Mouse (Mus musculus): Measurements from ENCODE around the gene Mef2d. TPM values are rescaled to one million over a fixed set of nuclear protein-coding genes. Genes with fewer than 3 reads are reported as not detected.

Mef2d gene
- polyA plus RNA-seq, 1 experiment = 121 TPM

- Histone ChIP-seq H3K79me2 (ENCODE audit: control insufficient read depth, insufficient read depth) (peaks cover 97% of the 10 kb centered on the region), H3K4me3 (peak overlapping the region; percentile 98), H3K27me3 (ENCODE audit: control insufficient read depth, insufficient read depth, insufficient read length) (no peaks in the 10 kb centered on the region), H3ac (ENCODE audit: control insufficient read depth, insufficient read length) (no peak overlapping the region), H3K4me2 (ENCODE audit: low read depth) (peak overlapping the region; percentile 100), H3K36me3 (ENCODE audit: control insufficient read depth, insufficient read depth) (no peaks in the 10 kb centered on the region)
- TF ChIP-seq REST (IDR thresholded peaks at IDR 0.05; ENCODE audit: insufficient read depth, insufficient read length) (no peak), POLR2AphosphoS2 (IDR thresholded peaks at IDR 0.05; ENCODE audit: insufficient read length, low read depth) (no peak), TCF3 (IDR thresholded peaks at IDR 0.05; ENCODE audit: insufficient read length, low read depth) (peak; percentile 91), MYOD1 (IDR thresholded peaks at IDR 0.05; ENCODE audit: control insufficient read depth in 1 of 3, insufficient read length in 2 of 3, low read depth in 2 of 3) (peak; percentile 87 to 100 (median 98)), USF1 (IDR thresholded peaks at IDR 0.05; ENCODE audit: low read depth) (no peak), CEBPB (IDR thresholded peaks at IDR 0.05; ENCODE audit: insufficient read depth, poor library complexity, severe bottlenecking) (no peak), SRF (IDR thresholded peaks at IDR 0.05; ENCODE audit: control insufficient read depth, insufficient read length, low read depth) (no peak), POLR2A (IDR thresholded peaks at IDR 0.05; ENCODE audit: insufficient read length, low read depth) (no peak), MYOG (IDR thresholded peaks at IDR 0.05; ENCODE audit: control insufficient read depth in 1 of 3, insufficient read depth in 1 of 3, insufficient read length in 2 of 3, low read depth in 2 of 3) (peak; percentile 72 to 99 (median 93)), MAX (IDR thresholded peaks at IDR 0.05; ENCODE audit: low read depth) (no peak), E2F4 (IDR thresholded peaks at IDR 0.05; ENCODE audit: insufficient read depth) (no peak), TCF12 (IDR thresholded peaks at IDR 0.05; ENCODE audit: insufficient read depth, poor library complexity, severe bottlenecking) (peak; percentile 99)
Measured at GRCm38 (mm10) chr3:88147444-88147843, 5.3 kb downstream of the Mef2d start.

DNA sequence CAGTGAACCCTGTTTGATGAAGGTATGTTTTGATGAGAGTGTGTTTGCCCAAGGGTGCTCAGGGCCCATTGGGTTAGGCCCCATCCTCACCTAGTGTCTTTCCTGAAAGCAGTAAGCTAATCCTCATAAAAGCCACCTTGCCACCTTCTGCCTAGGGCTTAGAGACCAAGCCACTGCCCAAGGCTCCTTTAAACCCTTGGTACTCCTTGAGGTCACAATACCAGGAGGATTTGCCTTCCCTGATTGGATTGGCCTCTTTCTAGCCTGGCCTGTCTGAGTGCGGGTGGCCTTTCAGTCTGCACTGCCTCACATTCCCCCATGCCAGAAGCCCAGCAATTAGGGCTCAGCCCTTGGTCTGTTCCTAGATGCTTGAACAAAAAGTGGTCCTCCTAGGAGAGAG lies 5.7 kb downstream of the Mef2d start:
- Histone ChIP-seq H3K27me3 (ENCODE audit: control insufficient read depth, insufficient read depth, insufficient read length) (no peaks in the 10 kb centered on the region), H3K79me2 (ENCODE audit: control insufficient read depth, insufficient read depth) (peaks cover 100% of the 10 kb centered on the region), H3ac (ENCODE audit: control insufficient read depth, insufficient read length) (no peak overlapping the region), H3K4me2 (ENCODE audit: low read depth) (peak overlapping the region; percentile 100), H3K36me3 (ENCODE audit: control insufficient read depth, insufficient read depth) (no peaks in the 10 kb centered on the region), H3K4me3 (peak overlapping the region; percentile 98)
- TF ChIP-seq USF1 (IDR thresholded peaks at IDR 0.05; ENCODE audit: low read depth) (no peak), POLR2A (IDR thresholded peaks at IDR 0.05; ENCODE audit: insufficient read length, low read depth) (peak; percentile 8)

DNA sequence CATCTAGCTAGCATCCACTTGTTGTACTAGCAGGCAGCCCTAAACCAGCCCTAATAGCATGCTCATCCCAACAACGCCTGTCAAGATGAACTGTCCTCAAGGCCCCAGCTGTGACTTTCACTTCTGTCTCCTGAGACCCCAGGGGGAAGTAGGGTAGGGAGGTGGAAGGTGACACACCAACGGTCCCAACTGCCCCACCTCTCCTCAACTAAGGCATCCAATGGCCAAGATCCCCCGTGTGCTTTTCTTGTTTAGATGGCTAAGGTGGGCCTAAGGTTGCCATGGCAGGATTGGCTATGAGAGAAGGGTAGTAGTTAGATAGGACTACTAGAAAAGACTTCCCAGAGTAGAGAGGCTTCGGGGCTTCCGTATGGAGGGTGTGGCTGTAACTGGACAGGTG lies 6.2 kb downstream of the Mef2d start:
- Histone ChIP-seq H3K27me3 (ENCODE audit: control insufficient read depth, insufficient read depth, insufficient read length) (no peaks in the 10 kb centered on the region), H3K4me2 (ENCODE audit: low read depth) (peak overlapping the region; percentile 100), H3K36me3 (ENCODE audit: control insufficient read depth, insufficient read depth) (no peaks in the 10 kb centered on the region), H3ac (ENCODE audit: control insufficient read depth, insufficient read length) (no peak overlapping the region), H3K4me3 (no peak overlapping the region), H3K79me2 (ENCODE audit: control insufficient read depth, insufficient read depth) (peaks cover 100% of the 10 kb centered on the region)
- TF ChIP-seq MYOD1 (IDR thresholded peaks at IDR 0.05; ENCODE audit: control insufficient read depth in 1 of 3, insufficient read length in 2 of 3, low read depth in 2 of 3) (no peak), USF1 (IDR thresholded peaks at IDR 0.05; ENCODE audit: low read depth) (no peak), CEBPB (IDR thresholded peaks at IDR 0.05; ENCODE audit: insufficient read depth, poor library complexity, severe bottlenecking) (no peak), POLR2A (IDR thresholded peaks at IDR 0.05; ENCODE audit: insufficient read length, low read depth) (no peak), SRF (IDR thresholded peaks at IDR 0.05; ENCODE audit: control insufficient read depth, insufficient read length, low read depth) (no peak), TCF3 (IDR thresholded peaks at IDR 0.05; ENCODE audit: insufficient read length, low read depth) (no peak), E2F4 (IDR thresholded peaks at IDR 0.05; ENCODE audit: insufficient read depth) (no peak), POLR2AphosphoS2 (IDR thresholded peaks at IDR 0.05; ENCODE audit: insufficient read length, low read depth) (no peak), MAX (IDR thresholded peaks at IDR 0.05; ENCODE audit: low read depth) (no peak), REST (IDR thresholded peaks at IDR 0.05; ENCODE audit: insufficient read depth, insufficient read length) (no peak), MYOG (IDR thresholded peaks at IDR 0.05; ENCODE audit: control insufficient read depth in 1 of 3, insufficient read depth in 1 of 3, insufficient read length in 2 of 3, low read depth in 2 of 3) (no peak), TCF12 (IDR thresholded peaks at IDR 0.05; ENCODE audit: insufficient read depth, poor library complexity, severe bottlenecking) (no peak)

GRCm38 (mm10) chr3:88148776-88149509 lies 6.8 kb downstream of the Mef2d start:
- no peaks in the 10 kb centered on the region for H3K36me3 ChIP-seq (ENCODE audit: control insufficient read depth, insufficient read depth)
- TF ChIP-seq POLR2A (IDR thresholded peaks at IDR 0.05; ENCODE audit: insufficient read length, low read depth) (no peak), E2F4 (IDR thresholded peaks at IDR 0.05; ENCODE audit: insufficient read depth) (no peak), TCF12 (IDR thresholded peaks at IDR 0.05; ENCODE audit: insufficient read depth, poor library complexity, severe bottlenecking) (no peak), USF1 (IDR thresholded peaks at IDR 0.05; ENCODE audit: low read depth) (no peak), CEBPB (IDR thresholded peaks at IDR 0.05; ENCODE audit: insufficient read depth, poor library complexity, severe bottlenecking) (no peak), MYOG (IDR thresholded peaks at IDR 0.05; ENCODE audit: control insufficient read depth in 1 of 3, insufficient read depth in 1 of 3, insufficient read length in 2 of 3, low read depth in 2 of 3) (peak in 1 of 3 experiments; percentile 19), REST (IDR thresholded peaks at IDR 0.05; ENCODE audit: insufficient read depth, insufficient read length) (no peak), TCF3 (IDR thresholded peaks at IDR 0.05; ENCODE audit: insufficient read length, low read depth) (no peak), POLR2AphosphoS2 (IDR thresholded peaks at IDR 0.05; ENCODE audit: insufficient read length, low read depth) (peak; percentile 34), SRF (IDR thresholded peaks at IDR 0.05; ENCODE audit: control insufficient read depth, insufficient read length, low read depth) (no peak), MYOD1 (IDR thresholded peaks at IDR 0.05; ENCODE audit: control insufficient read depth in 1 of 3, insufficient read length in 2 of 3, low read depth in 2 of 3) (no peak)
- no peak overlapping the region for H3K4me3 ChIP-seq
- H3ac ChIP-seq (ENCODE audit: control insufficient read depth, insufficient read length) = no peak overlapping the region
- no peaks in the 10 kb centered on the region for H3K27me3 ChIP-seq (ENCODE audit: control insufficient read depth, insufficient read depth, insufficient read length)
- peak overlapping the region; percentile 100 for H3K4me2 ChIP-seq (ENCODE audit: low read depth)
- H3K79me2 ChIP-seq (ENCODE audit: control insufficient read depth, insufficient read depth) = peaks cover 100% of the 10 kb centered on the region

Data from myocyte (in vitro differentiated cells).